Mouse (Mus musculus): ENCODE measurements around the gene Ripply3. TPM values are rescaled to one million over a fixed set of nuclear protein-coding genes. Genes with fewer than 3 reads are reported as not detected.
A peak's percentile ranks its signal among the peaks of the same experiment; 100 is the strongest.

The Ripply3 gene
- total RNA-seq, 2 experiments from 2014 or later: 4.7 to 5.1 TPM

DNA sequence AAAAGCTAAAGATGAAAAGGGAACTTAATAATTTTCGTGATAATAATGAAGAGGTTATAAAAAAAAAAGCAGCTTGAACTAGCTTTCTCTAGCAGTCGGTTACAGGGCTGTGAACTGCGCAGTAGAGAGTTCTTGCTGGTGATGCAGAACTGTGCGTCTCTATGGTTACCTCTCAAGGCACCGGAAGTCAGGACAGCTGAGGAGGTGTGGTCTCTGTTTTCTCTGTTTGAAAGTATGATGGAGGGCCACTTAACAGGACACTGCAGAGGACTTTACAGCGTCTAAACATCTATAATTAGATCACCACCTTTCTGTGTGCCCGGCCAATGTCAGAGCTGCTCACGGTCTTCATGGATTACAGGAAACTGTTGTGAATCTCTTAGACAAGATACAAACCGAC is 26.2 kb downstream of the Ripply3 start:
- intact Hi-C loops (cut with DNase I): no loop called here
- peak; percentile 29 to 44 for DNase-seq

DNA sequence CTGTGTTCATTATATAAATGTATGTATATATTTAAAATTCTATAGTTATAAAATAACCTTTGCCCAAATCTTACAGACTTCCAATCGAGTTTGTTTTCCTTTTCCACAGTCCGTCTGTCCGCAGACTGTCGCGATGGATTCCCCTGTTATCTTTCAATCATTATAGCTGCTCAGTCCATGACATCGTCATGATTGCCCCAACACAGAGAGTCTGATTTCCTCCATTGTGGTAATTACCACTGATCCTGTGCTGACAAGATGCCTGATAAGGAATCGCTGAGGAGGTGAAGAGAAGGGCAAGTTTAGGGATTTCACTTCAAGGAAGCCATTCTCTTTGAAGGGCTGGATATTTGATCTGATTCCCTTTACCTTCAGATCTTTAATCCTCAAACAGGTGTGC is 27.8 kb downstream of the Ripply3 start:
- intact Hi-C loops (cut with DNase I): no loop called here
- DNase-seq: no peak

DNA sequence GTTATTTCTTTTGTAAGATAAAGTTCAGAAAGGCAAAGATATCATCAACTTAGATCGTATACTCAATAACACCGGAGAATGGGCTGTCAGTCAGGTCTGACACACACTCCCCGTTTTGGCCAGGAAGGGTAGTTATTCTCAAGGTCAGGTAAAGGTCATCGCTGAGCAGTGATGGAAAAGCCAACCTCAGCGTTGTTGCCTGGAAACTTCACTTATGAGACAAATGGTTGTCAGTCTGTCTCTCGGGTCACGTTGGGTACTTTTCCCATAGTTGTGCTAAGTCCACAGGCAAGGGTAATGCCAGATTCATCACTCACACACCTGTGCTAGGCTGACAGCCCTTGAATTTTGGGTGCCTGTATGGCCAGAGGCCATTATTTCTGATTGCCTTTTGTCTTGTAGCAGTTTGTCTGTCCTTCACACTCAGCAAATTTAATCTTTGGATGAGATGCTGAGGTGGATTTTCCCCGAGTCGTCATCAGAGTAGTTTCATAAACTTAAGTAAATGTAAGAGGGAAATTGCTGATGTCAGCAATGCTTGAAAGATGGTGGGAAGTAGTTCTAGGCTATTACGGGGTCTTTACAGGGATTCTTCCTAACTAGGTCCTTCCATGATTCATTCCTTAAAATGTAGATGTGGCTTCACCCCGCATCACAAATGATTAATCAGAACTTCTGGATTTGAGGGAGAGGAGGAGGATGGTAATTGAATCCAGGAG is 28.7 kb downstream of the Ripply3 start:
- intact Hi-C loops (cut with DNase I): no loop called here
- DNase-seq: no peak

DNA sequence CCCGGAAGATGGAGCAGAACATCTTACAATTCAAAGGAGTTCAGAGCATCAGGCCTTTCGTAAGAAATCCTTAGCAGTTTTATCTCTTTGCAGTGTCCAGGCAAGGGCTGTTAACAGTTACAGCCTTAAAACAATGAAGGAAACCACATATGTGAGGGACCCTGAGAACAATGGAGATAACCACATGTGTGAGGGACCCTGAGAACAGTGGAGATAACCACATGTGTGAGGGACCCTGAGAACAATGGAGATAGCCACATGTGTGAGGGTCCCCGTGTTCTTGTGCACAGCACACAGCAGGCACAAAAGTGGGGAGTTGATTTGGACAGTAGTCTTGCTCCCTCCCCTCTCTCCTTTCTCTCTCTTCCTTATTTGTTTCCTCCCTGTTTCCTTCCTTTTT is 29.9 kb downstream of the Ripply3 start:
- intact Hi-C loops (cut with DNase I): no loop called here
- no peak for DNase-seq

DNA sequence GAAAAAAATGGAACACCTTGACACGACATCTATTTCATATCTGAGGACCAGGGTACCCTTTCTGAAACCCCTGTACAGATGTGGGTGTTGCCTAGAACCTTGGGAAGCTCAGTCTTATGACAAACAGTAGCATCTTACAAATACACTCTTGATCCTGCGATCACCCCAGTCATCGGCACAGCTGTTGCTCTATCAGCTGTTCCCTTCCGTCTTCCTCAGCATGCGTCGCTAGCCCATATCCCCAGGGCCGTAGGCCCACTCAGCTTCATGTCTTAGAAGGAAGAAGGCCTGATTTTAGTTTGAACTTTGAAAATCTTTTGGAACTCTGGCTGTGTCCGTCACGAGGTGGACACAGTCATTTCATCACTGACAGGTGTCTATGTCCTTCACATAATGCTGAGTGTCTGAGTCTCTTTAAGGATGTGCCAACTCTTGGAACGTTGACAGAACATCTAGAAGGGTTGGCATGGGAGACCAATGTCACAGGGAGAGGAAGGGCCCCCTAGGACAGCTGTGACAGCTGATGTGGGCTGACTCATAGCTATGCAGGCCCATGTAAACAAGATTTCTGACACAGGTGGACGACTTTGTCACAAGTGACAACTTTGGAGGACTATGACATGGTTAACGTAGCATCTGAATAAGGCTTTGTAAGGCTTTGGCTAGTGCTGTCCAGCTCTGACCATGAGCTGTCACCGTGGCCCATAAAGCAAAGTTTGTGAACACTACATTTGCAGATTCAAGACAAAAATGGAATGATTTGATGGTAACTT is 32.5 kb downstream of the Ripply3 start:
- DNase-seq: no peak
- intact Hi-C loops (cut with DNase I): no loop called here

DNA sequence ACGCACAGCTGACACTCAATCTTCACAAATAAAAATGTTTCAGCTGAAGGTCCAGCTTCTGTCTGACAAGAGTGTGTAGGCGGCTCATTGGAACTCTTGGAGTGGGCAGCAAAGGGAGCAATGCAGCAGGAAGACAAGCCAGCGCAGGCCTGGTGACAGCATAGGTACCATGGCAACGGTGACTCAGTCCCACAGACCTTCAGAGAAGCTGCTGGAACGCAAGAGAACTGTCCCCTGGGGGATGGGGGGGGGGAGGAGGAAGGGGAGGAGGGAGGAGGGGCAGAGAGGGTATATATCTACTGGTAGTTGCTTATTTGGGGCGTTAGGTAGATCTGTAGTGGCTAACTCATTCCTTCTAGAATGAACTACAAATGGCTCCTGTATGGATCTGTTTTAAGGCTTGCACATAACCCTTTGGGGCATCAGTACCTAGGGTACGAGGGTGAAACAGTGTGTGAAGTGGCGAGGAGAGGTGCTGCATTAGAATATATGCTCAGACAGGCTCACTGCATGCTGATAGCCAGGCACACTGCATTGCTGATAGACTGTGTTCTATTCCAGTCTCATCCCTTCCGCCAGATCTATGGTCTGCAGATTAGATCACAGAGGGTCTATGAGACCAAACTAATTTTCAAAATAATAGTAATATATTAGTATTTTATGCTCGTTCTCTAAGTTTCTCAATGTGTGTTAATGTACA is 34.1 kb downstream of the Ripply3 start:
- intact Hi-C loops (cut with DNase I): no loop called here
- peak; percentile 66 to 69 for DNase-seq

DNA sequence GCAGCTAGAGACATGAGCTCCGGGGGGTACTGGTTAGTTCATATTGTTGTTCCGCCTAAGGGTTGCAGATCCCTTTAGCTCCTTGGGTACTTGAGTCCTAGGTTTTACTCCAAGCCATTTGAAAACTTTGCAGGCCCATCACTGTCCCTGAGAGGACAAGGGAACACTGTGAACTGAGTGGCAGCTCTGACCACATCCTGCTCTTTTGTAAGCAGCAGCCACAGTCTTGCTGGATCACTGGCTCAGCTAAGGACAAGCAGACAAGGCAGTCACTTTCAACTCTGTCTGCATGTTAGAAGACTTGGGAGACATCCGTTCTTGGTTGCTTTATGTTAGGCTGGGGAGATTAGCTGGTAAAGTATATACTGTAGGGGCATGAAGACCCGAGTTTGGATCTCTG is 35.6 kb downstream of the Ripply3 start:
- intact Hi-C loops (cut with DNase I): no loop called here
- no peak for DNase-seq

DNA sequence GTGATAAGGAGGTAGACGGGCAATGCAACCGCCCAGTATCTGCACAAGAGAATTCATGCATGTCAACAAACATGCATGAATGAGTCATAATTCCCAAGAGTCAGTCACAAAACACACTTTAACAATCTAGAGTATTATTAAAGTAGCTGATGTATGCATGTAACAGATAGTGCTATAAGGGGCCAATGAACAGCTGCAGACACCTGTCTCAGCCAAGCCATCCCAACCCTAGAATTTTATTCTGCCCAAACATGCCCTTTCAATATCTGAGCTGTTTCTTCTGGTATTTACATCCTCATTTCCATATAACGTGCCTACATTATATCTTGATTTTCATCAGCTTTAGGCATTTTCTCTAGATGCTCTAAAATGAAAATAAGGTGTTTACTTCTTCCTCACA is 37.2 kb downstream of the Ripply3 start:
- intact Hi-C loops (cut with DNase I): no loop called here
- DNase-seq: no peak

DNA sequence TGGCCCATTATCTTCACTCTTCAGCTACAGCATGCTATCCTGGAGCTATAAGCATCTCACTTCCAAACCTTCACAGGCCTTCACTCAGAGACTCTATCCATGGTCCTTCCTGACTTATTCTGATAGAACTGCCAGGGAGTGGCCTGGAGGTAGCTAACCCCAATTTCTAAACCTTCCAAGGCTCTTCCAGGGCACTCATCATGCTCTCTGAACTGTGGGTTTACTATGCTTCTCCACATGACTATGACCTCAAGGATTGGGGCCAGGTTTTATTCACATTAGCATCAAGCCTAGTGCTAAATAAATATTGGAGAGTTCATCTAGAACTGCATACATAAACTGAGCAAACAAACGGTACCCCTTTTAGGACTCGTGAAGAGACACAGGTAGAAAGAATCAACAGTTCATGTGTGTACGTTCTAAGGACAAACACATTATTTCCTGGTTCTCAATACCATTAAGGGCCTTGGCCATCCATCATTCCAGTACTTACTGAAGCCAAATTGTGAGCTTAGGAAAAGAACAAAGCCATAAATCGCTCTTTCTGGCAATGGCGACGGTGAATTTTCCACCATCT is 41.5 kb downstream of the Ripply3 start:
- intact Hi-C loops (cut with DNase I): loop anchor here (2.0 kb wide), 1 partner anchor 57 kb away; the partner anchor contains the start of gene Hlcs
- no peak for DNase-seq

DNA sequence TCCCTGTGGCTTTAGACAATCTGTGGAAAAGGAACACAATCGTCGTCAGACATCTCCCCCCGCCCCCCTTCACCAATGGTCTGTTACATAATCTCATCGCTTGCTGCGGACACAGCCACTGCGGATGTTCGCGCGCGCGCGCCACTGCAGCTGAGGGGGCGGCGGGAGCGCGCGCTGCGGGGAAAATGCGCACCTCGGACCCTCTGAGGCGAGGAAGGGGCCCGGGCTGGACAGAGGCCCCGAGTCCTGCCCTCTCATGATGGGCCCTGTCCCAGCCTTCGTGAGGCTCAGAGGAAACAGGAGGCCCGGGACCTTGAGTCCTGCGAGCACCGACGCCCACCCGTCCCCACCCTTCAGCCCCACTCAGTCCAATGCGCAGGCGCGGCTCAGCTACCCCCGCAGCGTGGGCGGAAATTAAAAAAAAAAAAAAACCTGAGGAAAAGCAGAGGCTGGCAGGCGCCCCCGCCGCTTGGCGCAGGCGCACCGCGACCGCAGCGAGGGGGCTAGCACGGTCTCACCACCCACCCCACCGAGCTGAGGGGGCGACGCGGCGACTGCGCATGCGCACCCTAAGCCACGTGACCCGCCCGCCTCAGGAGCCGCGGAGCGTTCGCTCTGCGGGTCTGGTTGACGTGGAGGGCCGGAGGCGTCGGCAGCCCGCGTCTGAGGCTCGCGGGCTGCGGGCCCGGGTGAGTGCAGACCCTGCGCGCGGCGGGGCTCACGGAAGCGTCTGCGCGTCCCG is 42.1 kb downstream of the Ripply3 start, which contains the start of gene Ttc3:
Gene Ttc3, plus strand, starts transcription at position 446 of the 742 bp plus-strand sequence.
- intact Hi-C loops (cut with DNase I): loop anchor here (2.0 kb wide), 1 partner anchor 58 kb away; the partner anchor contains the start of gene Hlcs
- DNase-seq: peak; percentile 94 to 95

DNA sequence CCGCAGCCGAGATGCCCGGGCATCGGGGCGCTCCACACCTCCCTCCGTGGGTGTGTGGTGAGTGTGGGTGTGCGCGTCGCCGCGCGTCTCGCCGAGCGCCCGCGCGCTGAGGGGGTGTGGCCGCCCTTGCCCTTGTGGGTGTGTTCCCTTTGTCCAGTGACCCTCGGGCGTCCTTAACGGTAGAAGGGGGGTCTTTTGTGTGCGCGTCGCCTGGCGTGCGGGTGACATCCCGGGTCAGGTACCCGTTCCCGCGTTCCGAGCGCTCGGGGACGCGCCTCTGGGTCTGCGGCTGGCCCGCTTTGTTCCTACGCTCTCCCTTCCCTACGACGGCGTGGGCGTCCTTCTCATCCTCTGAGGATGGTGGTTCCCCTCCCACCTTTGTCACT is 42.7 kb downstream of the Ripply3 start:
- intact Hi-C loops (cut with DNase I): loop anchor here (2.0 kb wide), 1 partner anchor 58 kb away; the partner anchor contains the start of gene Hlcs

DNA sequence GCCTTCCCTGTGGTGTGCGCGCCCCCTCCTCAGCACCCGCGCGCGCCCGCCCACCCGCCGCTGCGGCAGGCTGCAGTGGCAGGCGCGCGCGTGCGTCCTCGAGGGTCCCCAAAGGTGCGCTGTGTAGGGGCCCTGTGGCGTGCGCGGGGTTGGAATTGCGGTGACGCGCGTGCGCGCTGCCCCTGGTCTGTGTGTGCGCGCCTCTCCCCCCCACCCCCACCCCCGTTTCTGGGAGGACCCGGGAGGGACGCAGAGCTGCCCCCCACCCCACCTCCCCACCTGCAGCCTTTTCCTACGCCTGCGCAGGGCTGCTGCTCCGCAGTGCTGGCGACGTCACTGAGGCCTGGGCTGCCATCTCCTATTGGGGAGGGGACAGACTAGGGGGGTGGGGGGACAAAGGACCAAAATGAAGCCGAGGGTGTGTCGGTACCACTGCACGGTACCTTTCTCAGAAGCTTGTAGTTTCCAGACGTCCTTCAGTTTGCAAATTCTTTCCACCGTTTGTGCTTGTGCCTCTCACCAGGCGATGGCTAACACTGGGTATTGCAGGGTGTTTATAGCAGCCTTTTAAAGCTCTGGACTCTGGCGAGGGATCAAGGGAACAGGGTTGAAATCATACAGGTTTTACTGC is 43.2 kb downstream of the Ripply3 start, which contains the start of gene Pigp:
Gene Pigp, minus strand, starts transcription at position 542 of the 631 bp plus-strand sequence.
- intact Hi-C loops (cut with DNase I): loop anchor here (2.0 kb wide), 1 partner anchor 59 kb away; the partner anchor contains the start of gene Hlcs
- DNase-seq: peak; percentile 70 to 75

More for the DNA sequence above, 42.7 kb downstream of the Ripply3 start:
- DNase-seq: peak; percentile 84

DNA sequence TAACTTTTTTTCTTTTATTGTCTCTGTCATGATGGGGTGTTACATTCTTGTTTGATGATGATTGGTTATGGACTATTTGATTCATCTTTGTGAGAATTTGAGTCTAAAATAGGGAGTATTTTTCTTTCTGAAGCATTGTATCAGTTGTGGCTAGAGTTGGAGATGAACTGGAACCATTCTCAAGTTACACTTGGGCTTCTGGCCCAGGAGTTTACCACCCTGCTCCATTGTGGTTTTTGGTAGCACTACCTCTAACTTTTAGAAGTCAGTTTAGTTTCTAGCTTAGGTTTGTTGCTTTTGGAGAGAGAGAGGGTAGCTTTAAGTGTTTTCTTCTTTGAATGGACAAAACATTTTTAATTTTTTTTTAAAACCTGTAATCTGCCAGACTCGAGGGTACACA is 51.2 kb downstream of the Ripply3 start:
- intact Hi-C loops (cut with DNase I): no loop called here
- no peak for DNase-seq

DNA sequence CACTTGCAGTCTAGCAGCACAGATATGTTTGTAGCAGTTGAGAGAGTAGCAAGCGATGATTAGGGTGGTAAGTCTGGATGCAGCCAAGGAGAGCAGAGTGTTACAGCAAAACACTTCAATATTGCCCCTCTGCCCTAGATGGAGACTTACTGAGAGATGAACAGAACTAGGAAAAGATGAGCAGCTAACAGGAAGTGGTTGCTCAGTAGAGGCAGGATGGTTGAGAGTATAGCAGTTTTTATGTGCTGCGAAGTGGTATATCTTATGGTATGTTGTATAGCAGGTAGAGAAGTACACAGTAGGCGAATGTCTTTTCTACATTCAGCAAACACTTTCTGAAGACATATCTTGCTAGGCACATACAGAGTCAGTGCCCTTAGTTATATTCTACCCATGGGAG is 55.1 kb downstream of the Ripply3 start:
- DNase-seq: no peak
- intact Hi-C loops (cut with DNase I): no loop called here

Other genes with a start within 250 kb of the Ripply3 start
- not detected for gene Sim2, start 243.5 kb upstream of the Ripply3 start, total RNA-seq (2021)
- 1 to 10 TPM; 6.9 to 7.5 TPM for gene Hlcs, start 14.8 kb upstream of the Ripply3 start, total RNA-seq (2021)
- gene Ttc3, start 42.2 kb downstream of the Ripply3 start, total RNA-seq (2021): 100 to 1,000 TPM; 127 to 128 TPM
- 10 to 100 TPM; 77.1 to 80.5 TPM for gene Pigp, start 43.4 kb downstream of the Ripply3 start, total RNA-seq (2021)
- gene Vps26c, start 198.4 kb downstream of the Ripply3 start, total RNA-seq (2021): 10 to 100 TPM; 28.2 to 30.9 TPM
- gene Dyrk1a, start 241.6 kb downstream of the Ripply3 start, total RNA-seq (2021): 10 to 100 TPM; 86.2 to 99.2 TPM

Measured in heart, postnatal 10 days (tissue).